Mouse (Mus musculus) heart, adult 2 months (tissue): Measurements from ENCODE around the gene Ptma. TPM values are rescaled to one million over a fixed set of nuclear protein-coding genes. Genes with fewer than 3 reads are reported as not detected.
A peak's percentile ranks its signal among the peaks of the same experiment; 100 is the strongest.

Experiments
- DNase-seq, 2 experiments: peaks; one replicate each; pipeline ENCODE4 v3.0.0; 2021
- H3K27ac ChIP-seq: fragments of 200-600 bp; 2 replicates; pipeline ENCODE4 v1.8.1; 2022
- H3K27me3 ChIP-seq: fragments of 200-500 bp; 2 replicates; pipeline ENCODE4 v1.6.1; 2012; ENCODE audit warnings: mild to moderate bottlenecking, low read length, inconsistent platforms, mixed read lengths; ENCODE audit not compliant: control insufficient read depth, insufficient read depth
- H3K36me3 ChIP-seq: fragments of 200-500 bp; 2 replicates; pipeline ENCODE4 v1.6.1; 2012; ENCODE audit warnings: low read length, inconsistent platforms; ENCODE audit not compliant: control insufficient read depth, insufficient read depth
- H3K4me1 ChIP-seq: fragments of 200-500 bp; 2 replicates; pipeline ENCODE4 v1.6.1; 2011; ENCODE audit warnings: low read length; ENCODE audit not compliant: control insufficient read depth, insufficient read depth
- H3K4me3 ChIP-seq: fragments of 200-600 bp; 2 replicates; pipeline ENCODE4 v1.8.1; 2022
- H3K79me2 ChIP-seq: fragments of 200-500 bp; replicated peaks from 2 replicates; pipeline ENCODE4 v1.6.1; 2012; ENCODE audit warnings: mild to moderate bottlenecking, inconsistent platforms, low read length, moderate library complexity, mixed read lengths; ENCODE audit not compliant: control insufficient read depth, insufficient read depth
- H3K9ac ChIP-seq: fragments of 200-500 bp; 2 replicates; pipeline ENCODE4 v1.6.1; 2012; ENCODE audit warnings: low read depth, mild to moderate bottlenecking, control low read depth, inconsistent platforms, low read length, mixed read lengths
- CTCF ChIP-seq: fragments of 200-600 bp; IDR thresholded peaks from 2 replicates; pipeline ENCODE4 v1.8.1; 2022; ENCODE audit warnings: antibody characterized with exemption, mild to moderate bottlenecking, moderate library complexity
- EP300 ChIP-seq: fragments of 200-500 bp; IDR thresholded peaks from 2 replicates; pipeline ENCODE4 v1.6.1; 2011; ENCODE audit warnings: low read depth, low read length, control low read depth; ENCODE audit not compliant: insufficient read depth
- POLR2A ChIP-seq: fragments of 200-500 bp; IDR thresholded peaks from 2 replicates; pipeline ENCODE4 v1.6.1; 2011; ENCODE audit warnings: mild to moderate bottlenecking, low read depth, low read length, control low read depth; ENCODE audit not compliant: insufficient read depth
- WGBS: fragments of 180-500 bp; shearing (Covaris S2); methylation state at CpG from one replicate; pipeline ENCODE4 v1.1.7; 2018; 5-methylcytosine and 5-hydroxymethylcytosine counted together
- intact Hi-C: fragments of 180-260 bp; cut with DNase I; formaldehyde crosslinking; loops from one replicate; pipeline ENCODE4 v1.15.1; 2025
- polyA plus RNA-seq: library from polyadenylated mRNA; depleted of rRNA; stranded (reverse); fragments of >200 nt; gene quantifications from 2 replicates; pipeline ENCODE4 v1.2.3, GENCODE M21; 2012
- total RNA-seq, 2 experiments: library from RNA; stranded (reverse); gene quantifications; 2 replicates each; pipeline ENCODE4 v1.2.3; 2021

Ptma gene
- total and polyA plus RNA-seq, 3 experiments = 177 to 227 (median 200) TPM

DNA sequence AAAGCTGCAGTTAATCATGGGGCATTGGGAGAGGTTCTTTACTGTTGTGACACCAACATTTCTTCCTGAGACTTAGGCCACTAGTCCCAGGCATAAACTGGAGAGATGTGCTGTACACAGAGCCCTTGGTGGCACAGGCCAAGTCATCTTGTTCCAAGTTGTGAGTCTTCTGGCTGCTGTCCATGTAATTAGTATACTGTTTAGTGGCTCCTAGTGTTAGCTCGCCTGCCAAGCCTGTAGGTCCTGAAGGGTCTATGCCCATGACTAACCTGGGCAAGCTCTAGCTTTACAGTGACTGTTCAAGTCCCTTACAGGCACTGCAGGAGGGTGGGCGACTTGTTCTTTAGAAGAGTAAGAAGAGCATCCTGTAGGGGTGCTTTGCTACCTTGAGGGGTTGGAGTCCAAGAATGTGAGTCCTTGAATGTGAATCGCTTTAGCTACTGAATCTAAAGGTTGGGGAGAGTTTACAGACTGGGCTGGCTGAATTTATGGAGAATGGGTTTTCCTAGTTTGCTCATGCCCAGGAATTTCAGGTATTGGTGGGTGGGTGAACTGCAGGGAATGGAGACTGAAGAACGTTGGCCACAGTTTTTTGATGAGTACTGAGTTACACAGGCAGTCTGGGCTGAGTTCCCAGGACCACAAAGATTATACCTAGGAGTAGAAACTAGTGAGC, 4.5 kb downstream of the Ptma start:
- H3K79me2 ChIP-seq = peaks cover 2% of the 10 kb centered on the region
- intact Hi-C loops = no loop called here
- no peaks in the 10 kb centered on the region for H3K27me3 ChIP-seq
- no peak overlapping the region for H3K27ac ChIP-seq
- peaks cover 1% of the 10 kb centered on the region; the same call in 1 of the 2 replicates for H3K4me1 ChIP-seq
- H3K9ac ChIP-seq = no peak overlapping the region
- H3K36me3 ChIP-seq = no peaks in the 10 kb centered on the region
- no peak for TF ChIP-seq EP300
- TF ChIP-seq CTCF = no peak
- no peak for TF ChIP-seq POLR2A
- WGBS = 39% methylated on average over 4 of the region's 4 CpGs
- DNase-seq = no peak
- H3K4me3 ChIP-seq = no peak overlapping the region

DNA sequence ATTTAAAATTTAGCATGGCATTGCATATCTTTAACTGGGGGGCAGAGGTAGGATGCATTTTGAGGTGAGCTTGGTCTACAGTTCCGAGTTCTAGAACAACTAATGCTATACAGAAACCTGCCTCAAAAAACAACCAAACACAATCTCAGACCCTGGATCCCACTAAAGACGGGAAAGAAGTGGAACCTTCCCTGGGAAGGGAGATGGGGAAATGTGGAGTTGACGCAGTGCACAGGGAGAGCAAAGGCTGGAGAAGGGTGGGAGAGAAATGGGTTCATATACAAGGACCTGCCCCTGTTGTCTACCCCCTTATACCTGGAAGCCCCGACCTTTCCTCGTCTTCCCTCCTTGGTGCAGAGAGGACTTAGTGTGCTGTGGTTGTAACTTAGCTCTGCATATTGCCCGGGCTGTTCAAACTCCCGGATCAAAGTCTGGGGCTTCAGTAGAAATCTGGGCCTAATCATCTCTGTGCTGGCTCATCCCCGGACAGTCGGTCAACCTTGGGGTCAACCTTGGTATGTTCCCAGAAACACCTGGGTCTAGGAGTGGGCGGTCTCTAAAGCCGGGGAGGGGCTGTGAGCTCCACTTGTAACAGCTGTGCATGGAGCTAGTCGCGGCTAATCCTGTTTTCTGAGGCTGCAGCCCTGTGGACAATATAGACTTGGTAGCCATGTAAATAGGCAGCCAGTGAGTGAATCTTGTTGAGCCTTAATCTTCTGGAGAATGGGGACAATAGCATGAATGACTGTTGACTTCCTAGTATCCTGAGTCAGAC, 5.2 kb downstream of the Ptma start:
- Histone ChIP-seq H3K36me3 (no peaks in the 10 kb centered on the region), H3K27me3 (no peaks in the 10 kb centered on the region), H3K4me3 (no peak overlapping the region), H3K9ac (no peak overlapping the region), H3K4me1 (peaks cover 1% of the 10 kb centered on the region; the same call in 1 of the 2 replicates), H3K79me2 (peaks cover 2% of the 10 kb centered on the region), H3K27ac (no peak overlapping the region)
- DNase-seq = no peak
- intact Hi-C loops = loop anchor here (1.0 kb wide), 2 partner anchors 30 to 91 kb away; no protein-coding TSS in a partner anchor
- TF ChIP-seq EP300 = no peak
- TF ChIP-seq POLR2A = no peak
- no peak for TF ChIP-seq CTCF
- WGBS = 29% methylated on average over 13 of the region's 13 CpGs

DNA sequence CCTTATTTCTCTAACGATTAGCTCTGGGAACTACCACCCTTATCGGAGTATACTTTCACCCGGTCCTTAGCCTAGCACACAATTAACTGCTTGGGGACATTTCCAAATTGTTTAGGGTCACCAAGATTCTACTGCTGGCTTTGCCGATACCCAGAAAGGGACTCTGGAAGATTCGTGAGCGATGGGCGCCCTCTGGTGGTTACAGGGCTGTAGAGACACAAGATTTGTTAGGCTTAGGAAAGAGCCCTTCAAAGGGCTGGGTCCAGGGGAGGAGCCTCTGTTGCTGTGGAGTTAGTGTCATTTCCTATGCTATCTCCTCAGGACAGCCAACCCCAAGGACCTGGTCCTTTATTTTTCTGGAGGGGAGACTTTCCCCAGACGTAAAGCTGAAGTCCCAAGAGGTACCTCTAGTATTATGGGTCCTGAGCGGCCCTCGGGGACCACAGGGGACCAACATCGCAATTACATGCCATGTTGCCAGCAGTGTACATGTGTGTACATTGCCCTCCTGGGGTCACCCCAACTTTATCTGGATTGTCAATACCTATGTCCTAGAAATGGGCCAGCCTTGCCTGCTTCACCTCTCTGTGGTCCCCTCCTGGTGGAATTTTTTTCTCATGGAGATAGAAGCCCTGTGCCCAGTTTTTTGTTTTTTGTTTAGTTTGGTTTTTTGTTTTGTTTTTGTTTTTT, 6.0 kb downstream of the Ptma start:
- Histone ChIP-seq H3K4me3 (no peak overlapping the region), H3K4me1 (peaks cover 1% of the 10 kb centered on the region; the same call in 1 of the 2 replicates), H3K27ac (no peak overlapping the region), H3K9ac (no peak overlapping the region), H3K79me2 (no peaks in the 10 kb centered on the region), H3K27me3 (no peaks in the 10 kb centered on the region), H3K36me3 (no peaks in the 10 kb centered on the region)
- intact Hi-C loops = loop anchor here (1.0 kb wide), 2 partner anchors 31 to 92 kb away; no protein-coding TSS in a partner anchor
- TF ChIP-seq EP300 (peak; percentile 89; the same call in 1 of the 2 replicates), POLR2A (no peak), CTCF (peak; percentile 97)
- DNase-seq = peak; percentile 90 to 94
- WGBS = 27% methylated on average over 11 of the region's 11 CpGs

DNA sequence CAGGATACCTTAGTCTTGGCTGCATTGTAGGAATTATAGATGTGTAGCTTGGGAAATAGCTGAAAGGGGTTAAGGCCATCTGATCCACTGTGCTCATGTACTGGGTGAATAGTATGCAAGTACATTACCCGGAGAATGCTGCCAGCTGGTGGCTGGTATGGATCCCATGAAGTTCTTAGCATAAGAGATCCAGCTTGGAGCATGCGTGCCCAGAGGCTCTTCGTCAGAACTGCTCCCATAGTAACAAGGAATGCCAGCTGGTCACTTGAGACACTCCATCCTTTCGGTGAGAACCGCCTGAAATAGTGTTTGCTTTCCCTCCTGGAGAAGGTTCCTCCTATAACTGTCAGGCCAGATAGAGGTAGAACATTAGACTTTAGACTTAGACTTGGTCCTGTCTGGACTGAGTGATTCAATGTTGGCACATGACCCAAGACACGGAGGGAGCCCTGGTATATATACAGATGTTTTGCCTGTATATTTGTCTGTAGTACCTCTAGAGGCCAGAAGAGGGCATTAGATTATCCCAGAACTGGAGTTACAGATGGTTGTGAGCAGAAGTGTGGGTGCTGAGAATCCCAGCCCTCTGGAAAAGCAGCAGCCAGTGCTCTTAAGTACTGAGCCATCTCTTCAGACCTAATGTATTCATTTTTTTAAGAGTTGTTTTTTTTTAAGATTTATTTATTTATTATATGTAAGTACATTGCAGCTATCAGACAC, 7.0 kb downstream of the Ptma start:
- no peak for DNase-seq
- Histone ChIP-seq H3K9ac (no peak overlapping the region), H3K36me3 (no peaks in the 10 kb centered on the region), H3K79me2 (no peaks in the 10 kb centered on the region), H3K27me3 (no peaks in the 10 kb centered on the region), H3K4me1 (peaks cover 1% of the 10 kb centered on the region; the same call in 1 of the 2 replicates), H3K27ac (no peak overlapping the region), H3K4me3 (no peak overlapping the region)
- 89% methylated on average over 6 of the region's 6 CpGs for WGBS
- TF ChIP-seq POLR2A (no peak), CTCF (peak; percentile 50), EP300 (no peak)
- intact Hi-C loops = no loop called here

DNA sequence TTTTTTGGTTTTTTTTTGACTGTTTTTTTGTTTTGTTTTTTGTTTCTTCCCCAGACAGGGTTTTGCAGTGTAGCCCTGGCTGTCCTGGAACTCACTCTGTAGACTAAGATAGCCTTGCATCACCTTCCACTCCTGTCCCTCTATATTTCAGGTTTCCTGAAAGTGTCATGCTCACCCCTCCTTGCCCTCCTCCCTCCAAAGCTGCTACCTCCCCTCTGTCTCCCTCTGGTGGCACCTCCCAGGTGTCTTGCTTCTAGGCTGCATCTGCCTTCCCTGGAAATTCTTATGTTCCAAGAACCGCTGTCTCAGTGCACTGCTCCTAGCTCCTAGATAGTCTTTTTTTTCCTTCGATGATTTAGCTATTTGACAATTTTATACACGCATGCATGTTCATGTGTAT, 11.9 kb downstream of the Ptma start:
- intact Hi-C loops = no loop called here
- DNase-seq = no peak
- H3K9ac ChIP-seq = no peak overlapping the region
- 75% methylated on average over 3 of the region's 3 CpGs for WGBS
- no peaks in the 10 kb centered on the region for H3K36me3 ChIP-seq
- no peaks in the 10 kb centered on the region for H3K79me2 ChIP-seq
- H3K4me3 ChIP-seq = no peak overlapping the region
- no peaks in the 10 kb centered on the region for H3K4me1 ChIP-seq
- peak; percentile 39 for TF ChIP-seq CTCF
- TF ChIP-seq POLR2A = no peak
- no peaks in the 10 kb centered on the region for H3K27me3 ChIP-seq
- H3K27ac ChIP-seq = no peak overlapping the region
